Mouse (Mus musculus): ENCODE results near the gene Hormad2. TPM values are rescaled to one million over a fixed set of nuclear protein-coding genes. Genes with fewer than 3 reads are reported as not detected.

Gene Hormad2
- polyA plus RNA-seq, 1 experiment from 2014 or later = not detected

GRCm38 (mm10) chr11:4466191-4466590, 25.3 kb upstream of the Hormad2 start:
- Histone ChIP-seq H3K27ac (no peak overlapping the region), H3K4me3 (no peak overlapping the region), H3K36me3 (no peaks in the 10 kb centered on the region), H3K9me3 (no peaks in the 10 kb centered on the region), H3K4me1 (replicated peaks) (peaks cover 11% of the 10 kb centered on the region), H3K27me3 (ENCODE audit: insufficient read depth, poor library complexity, severe bottlenecking) (no peaks in the 10 kb centered on the region)
- DNase-seq (ENCODE audit: low spot score) = no peak
- 52% methylated on average over 4 of the region's 4 CpGs for WGBS

- no peak overlapping the region for H3K27ac ChIP-seq
- H3K27me3 ChIP-seq (ENCODE audit: insufficient read depth, poor library complexity, severe bottlenecking) = no peaks in the 10 kb centered on the region
- no peaks in the 10 kb centered on the region for H3K36me3 ChIP-seq
- H3K4me3 ChIP-seq = no peak overlapping the region
- no peaks in the 10 kb centered on the region for H3K9me3 ChIP-seq
- H3K4me1 ChIP-seq (replicated peaks) = peaks cover 15% of the 10 kb centered on the region
- 94% methylated on average over 4 of the region's 4 CpGs for WGBS
- no peak for DNase-seq (ENCODE audit: low spot score)
These were observed 23.7 kb upstream of the Hormad2 start for GRCm38 (mm10) chr11:4464616-4465015.

- no peaks in the 10 kb centered on the region for H3K27me3 ChIP-seq (ENCODE audit: insufficient read depth, poor library complexity, severe bottlenecking)
- no peak overlapping the region for H3K4me3 ChIP-seq
- H3K4me1 ChIP-seq (replicated peaks) = peaks cover 15% of the 10 kb centered on the region
- H3K27ac ChIP-seq = no peak overlapping the region
- no peaks in the 10 kb centered on the region for H3K9me3 ChIP-seq
- 80% methylated on average over 1 of the region's 1 CpGs for WGBS
- H3K36me3 ChIP-seq = no peaks in the 10 kb centered on the region
- no peak for DNase-seq (ENCODE audit: low spot score)
These were observed 23.3 kb upstream of the Hormad2 start for GRCm38 (mm10) chr11:4464186-4464585.

- no peak for DNase-seq (ENCODE audit: low spot score)
- peaks cover 19% of the 10 kb centered on the region for H3K4me1 ChIP-seq (replicated peaks)
- H3K9me3 ChIP-seq = no peaks in the 10 kb centered on the region
- H3K4me3 ChIP-seq = no peak overlapping the region
- no peaks in the 10 kb centered on the region for H3K36me3 ChIP-seq
- WGBS = 52% methylated on average over 2 of the region's 2 CpGs
- no peak overlapping the region for H3K27ac ChIP-seq
- H3K27me3 ChIP-seq (ENCODE audit: insufficient read depth, poor library complexity, severe bottlenecking) = no peaks in the 10 kb centered on the region
These were observed 22.0 kb upstream of the Hormad2 start for GRCm38 (mm10) chr11:4462868-4463267.

GRCm38 (mm10) chr11:4461154-4461553, 20.2 kb upstream of the Hormad2 start:
- H3K36me3 ChIP-seq = no peaks in the 10 kb centered on the region
- DNase-seq (ENCODE audit: low spot score) = peak; percentile 33
- no peak overlapping the region for H3K4me3 ChIP-seq
- peaks cover 19% of the 10 kb centered on the region for H3K4me1 ChIP-seq (replicated peaks)
- WGBS = 33% methylated on average over 12 of the region's 12 CpGs
- no peaks in the 10 kb centered on the region for H3K9me3 ChIP-seq
- H3K27ac ChIP-seq = no peak overlapping the region; the same call in 1 of the 2 replicates
- H3K27me3 ChIP-seq (ENCODE audit: insufficient read depth, poor library complexity, severe bottlenecking) = no peaks in the 10 kb centered on the region

- peaks cover 15% of the 10 kb centered on the region; the same call in 1 of the 2 replicates for H3K4me1 ChIP-seq (replicated peaks)
- no peaks in the 10 kb centered on the region for H3K27me3 ChIP-seq (ENCODE audit: insufficient read depth, poor library complexity, severe bottlenecking)
- no peak for DNase-seq (ENCODE audit: low spot score)
- no peaks in the 10 kb centered on the region for H3K9me3 ChIP-seq
- 69% methylated on average over 5 of the region's 5 CpGs for WGBS
- peak overlapping the region; percentile 9; the same call in 1 of the 2 replicates for H3K27ac ChIP-seq
- no peak overlapping the region for H3K4me3 ChIP-seq
- no peaks in the 10 kb centered on the region for H3K36me3 ChIP-seq
These were observed 19.7 kb upstream of the Hormad2 start for GRCm38 (mm10) chr11:4460615-4461014.

- Histone ChIP-seq H3K27ac (no peak overlapping the region), H3K36me3 (no peaks in the 10 kb centered on the region), H3K27me3 (ENCODE audit: insufficient read depth, poor library complexity, severe bottlenecking) (no peaks in the 10 kb centered on the region), H3K9me3 (no peaks in the 10 kb centered on the region), H3K4me3 (no peak overlapping the region), H3K4me1 (replicated peaks) (peaks cover 7% of the 10 kb centered on the region; the same call in 1 of the 2 replicates)
- WGBS = 77% methylated on average over 8 of the region's 8 CpGs
- no peak for DNase-seq (ENCODE audit: low spot score)
These were observed 14.1 kb upstream of the Hormad2 start for GRCm38 (mm10) chr11:4454895-4455535.

- WGBS = 86% methylated on average over 12 of the region's 12 CpGs
- no peak overlapping the region for H3K27ac ChIP-seq
- no peak overlapping the region for H3K4me3 ChIP-seq
These were observed 11.7 kb upstream of the Hormad2 start for GRCm38 (mm10) chr11:4452467-4453184.

GRCm38 (mm10) chr11:4451116-4451515, 10.2 kb upstream of the Hormad2 start:
- WGBS = 24% methylated on average over 9 of the region's 9 CpGs
- no peaks in the 10 kb centered on the region for H3K4me1 ChIP-seq (replicated peaks)

More at GRCm38 (mm10) chr11:4452467-4453184, 11.7 kb upstream of the Hormad2 start:
- Histone ChIP-seq H3K4me1 (replicated peaks) (peaks cover under 1% of the 10 kb centered on the region; the same call in 1 of the 2 replicates), H3K27me3 (ENCODE audit: insufficient read depth, poor library complexity, severe bottlenecking) (no peaks in the 10 kb centered on the region), H3K9me3 (no peaks in the 10 kb centered on the region), H3K36me3 (no peaks in the 10 kb centered on the region)
- no peak for DNase-seq (ENCODE audit: low spot score)

GRCm38 (mm10) chr11:4446195-4446868, 5.4 kb upstream of the Hormad2 start:
- Histone ChIP-seq H3K9me3 (no peaks in the 10 kb centered on the region), H3K27me3 (ENCODE audit: insufficient read depth, poor library complexity, severe bottlenecking) (no peaks in the 10 kb centered on the region), H3K4me1 (replicated peaks) (no peaks in the 10 kb centered on the region), H3K27ac (no peak overlapping the region), H3K36me3 (no peaks in the 10 kb centered on the region), H3K4me3 (no peak overlapping the region)
- no peak for DNase-seq (ENCODE audit: low spot score)
- WGBS = 90% methylated on average over 9 of the region's 9 CpGs

More at GRCm38 (mm10) chr11:4451116-4451515, 10.2 kb upstream of the Hormad2 start:
- no peak overlapping the region for H3K27ac ChIP-seq
- no peak overlapping the region for H3K4me3 ChIP-seq
- no peaks in the 10 kb centered on the region for H3K27me3 ChIP-seq (ENCODE audit: insufficient read depth, poor library complexity, severe bottlenecking)
- no peaks in the 10 kb centered on the region for H3K36me3 ChIP-seq
- no peaks in the 10 kb centered on the region for H3K9me3 ChIP-seq
- peak; percentile 63 for DNase-seq (ENCODE audit: low spot score)

GRCm38 (mm10) chr11:4442280-4442679, 1.4 kb upstream of the Hormad2 start:
- H3K4me1 ChIP-seq (replicated peaks) = peaks cover 5% of the 10 kb centered on the region
- no peak overlapping the region for H3K4me3 ChIP-seq
- no peaks in the 10 kb centered on the region for H3K36me3 ChIP-seq
- no peak overlapping the region for H3K27ac ChIP-seq
- no peaks in the 10 kb centered on the region for H3K9me3 ChIP-seq
- no peaks in the 10 kb centered on the region for H3K27me3 ChIP-seq (ENCODE audit: insufficient read depth, poor library complexity, severe bottlenecking)
- 42% methylated on average over 1 of the region's 1 CpGs for WGBS
- no peak for DNase-seq (ENCODE audit: low spot score)

- Histone ChIP-seq H3K27ac (no peak overlapping the region), H3K4me3 (no peak overlapping the region), H3K4me1 (replicated peaks) (peaks cover 5% of the 10 kb centered on the region), H3K9me3 (no peaks in the 10 kb centered on the region), H3K27me3 (ENCODE audit: insufficient read depth, poor library complexity, severe bottlenecking) (no peaks in the 10 kb centered on the region), H3K36me3 (no peaks in the 10 kb centered on the region)
- no peak for DNase-seq (ENCODE audit: low spot score)
- WGBS = 71% methylated on average over 2 of the region's 2 CpGs
These were observed 2.7 kb downstream of the Hormad2 start for GRCm38 (mm10) chr11:4438211-4438610.

GRCm38 (mm10) chr11:4437318-4437717, 3.6 kb downstream of the Hormad2 start:
- Histone ChIP-seq H3K36me3 (no peaks in the 10 kb centered on the region), H3K4me3 (no peak overlapping the region), H3K27me3 (ENCODE audit: insufficient read depth, poor library complexity, severe bottlenecking) (no peaks in the 10 kb centered on the region), H3K27ac (no peak overlapping the region), H3K4me1 (replicated peaks) (peaks cover 5% of the 10 kb centered on the region), H3K9me3 (no peaks in the 10 kb centered on the region)
- 88% methylated on average over 1 of the region's 1 CpGs for WGBS
- no peak for DNase-seq (ENCODE audit: low spot score)
